Mouse (Mus musculus) small intestine, adult 2 months (tissue): ENCODE measurements around the gene Rabggtb. TPM values are rescaled to one million over a fixed set of nuclear protein-coding genes. Genes with fewer than 3 reads are reported as not detected.

Experiments used
- H3K27ac ChIP-seq: fragments of 200-500 bp; 2 replicates; pipeline ENCODE4 v1.5.1; 2012; ENCODE audit warnings: low read depth, low read length, control low read depth, inconsistent platforms; ENCODE audit not compliant: insufficient read depth
- H3K27me3 ChIP-seq: fragments of 200-500 bp; 2 replicates; pipeline ENCODE4 v1.6.1; 2012; ENCODE audit warnings: mild to moderate bottlenecking, moderate library complexity, low read length, inconsistent platforms; ENCODE audit not compliant: control insufficient read depth, insufficient read depth
- H3K36me3 ChIP-seq: fragments of 200-500 bp; 2 replicates; pipeline ENCODE4 v1.6.1; 2012; ENCODE audit warnings: mild to moderate bottlenecking, low read length, control low read depth, inconsistent platforms; ENCODE audit not compliant: control insufficient read depth, insufficient read depth
- H3K4me1 ChIP-seq: fragments of 200-500 bp; 2 replicates; pipeline ENCODE4 v1.6.1; 2012; ENCODE audit warnings: low read length, inconsistent platforms, mixed read lengths; ENCODE audit not compliant: control insufficient read depth, insufficient read depth, insufficient read length
- H3K4me3 ChIP-seq: fragments of 200-500 bp; 2 replicates; pipeline ENCODE4 v1.5.1; 2012; ENCODE audit warnings: low read depth, mild to moderate bottlenecking, control low read depth, inconsistent platforms, low read length, moderate library complexity
- CTCF ChIP-seq: fragments of 200-500 bp; IDR thresholded peaks from 2 replicates; pipeline ENCODE4 v1.5.1; 2012; ENCODE audit warnings: low read depth, mild to moderate bottlenecking, control low read depth, inconsistent platforms, low read length, moderate library complexity, mixed read lengths; ENCODE audit not compliant: insufficient replicate concordance, insufficient read length; ENCODE audit errors: extremely low read depth
- POLR2A ChIP-seq: fragments of 200-500 bp; IDR thresholded peaks from 2 replicates; pipeline ENCODE4 v1.6.1; 2012; ENCODE audit warnings: low read depth, mild to moderate bottlenecking, control low read depth, inconsistent platforms, low read length, moderate library complexity
- WGBS: fragments of 180-500 bp; shearing (Covaris S2); methylation state at CpG from one replicate; pipeline ENCODE4 v1.1.7; 2018; 5-methylcytosine and 5-hydroxymethylcytosine counted together
- polyA plus RNA-seq: library from polyadenylated mRNA; depleted of rRNA; stranded (reverse); fragments of >200 nt; gene quantifications from 2 replicates; pipeline ENCODE4 v1.2.3, GENCODE M21; 2012

The Rabggtb gene
- polyA plus RNA-seq, 1 experiment = 15.2 TPM

DNA sequence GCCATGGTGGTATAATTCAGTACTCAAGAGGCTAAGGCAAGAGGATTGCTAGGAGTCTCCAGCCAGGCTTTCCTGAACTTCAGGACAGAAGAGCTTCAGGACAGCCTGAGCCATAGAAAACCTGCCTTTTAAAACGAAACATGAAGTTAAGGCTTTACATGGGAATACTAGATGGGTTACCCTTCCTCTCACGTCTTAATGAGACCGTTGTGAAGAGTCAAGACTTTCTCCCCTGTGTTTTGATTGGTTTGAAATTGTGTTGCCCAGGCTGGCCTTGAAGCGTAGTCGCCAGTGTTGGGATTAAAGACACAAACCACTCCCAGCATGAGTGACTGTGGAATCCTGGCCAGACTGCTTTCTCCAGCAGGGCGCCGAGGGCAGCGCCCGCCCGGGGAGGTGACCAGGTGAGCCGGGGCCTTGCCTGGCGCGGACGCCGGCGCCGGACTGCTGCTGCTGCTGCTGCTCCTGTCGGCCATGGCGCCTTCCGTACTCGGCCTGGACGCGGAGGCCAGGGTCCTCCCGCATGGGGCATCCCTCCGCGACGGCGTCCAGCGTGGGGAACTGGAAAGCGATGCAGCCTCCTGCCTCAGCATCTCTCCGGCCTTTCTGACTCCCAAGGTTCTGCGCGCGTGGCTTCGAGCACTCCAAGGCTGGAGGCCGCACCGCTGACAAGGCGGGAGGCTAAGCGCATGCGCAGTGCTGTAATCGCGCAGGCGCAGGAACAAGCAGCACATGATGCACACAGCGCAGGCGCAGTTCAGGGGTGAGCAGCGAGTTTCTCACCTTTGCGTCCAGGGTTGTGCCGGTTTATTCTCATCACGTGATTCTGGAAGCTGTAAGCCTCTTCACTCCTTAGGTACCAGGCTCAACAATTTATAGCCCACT, 7.3 kb downstream of the Rabggtb start:
- Histone ChIP-seq H3K36me3 (peaks cover 60% of the 10 kb centered on the region), H3K4me1 (peaks cover 7% of the 10 kb centered on the region; the same call in 1 of the 2 replicates), H3K4me3 (no peak overlapping the region), H3K27ac (no peak overlapping the region), H3K27me3 (no peaks in the 10 kb centered on the region)
- 91% methylated on average over 49 of the region's 49 CpGs for WGBS
- no peak for TF ChIP-seq CTCF
- TF ChIP-seq POLR2A = no peak

DNA sequence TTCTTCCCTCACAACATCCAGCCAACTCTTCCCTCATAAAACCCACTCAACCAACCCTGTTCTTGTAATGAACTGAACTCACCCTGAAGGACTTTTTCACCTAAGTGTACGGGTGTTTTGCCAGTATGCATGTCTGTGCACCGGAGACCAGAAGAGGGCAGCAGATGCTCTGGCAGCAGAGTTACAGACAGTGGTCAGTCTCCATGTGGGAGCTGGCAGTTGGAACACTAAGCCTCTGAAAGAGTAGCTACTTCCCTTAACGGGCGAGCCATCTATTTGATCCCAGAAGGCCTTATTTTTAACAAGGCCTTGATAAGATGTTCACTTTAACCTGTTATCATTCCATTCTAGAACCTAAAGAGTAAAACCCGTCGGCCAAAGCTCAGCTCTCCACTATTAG, 8.2 kb downstream of the Rabggtb start:
- peaks cover 52% of the 10 kb centered on the region for H3K36me3 ChIP-seq
- no peak overlapping the region for H3K27ac ChIP-seq
- 51% methylated on average over 6 of the region's 6 CpGs for WGBS
- peaks cover 2% of the 10 kb centered on the region; the same call in 1 of the 2 replicates for H3K4me1 ChIP-seq
- no peak overlapping the region for H3K4me3 ChIP-seq
- no peaks in the 10 kb centered on the region for H3K27me3 ChIP-seq
- TF ChIP-seq POLR2A = no peak
- peak; percentile 53; the same call in 1 of the 2 replicates for TF ChIP-seq CTCF

DNA sequence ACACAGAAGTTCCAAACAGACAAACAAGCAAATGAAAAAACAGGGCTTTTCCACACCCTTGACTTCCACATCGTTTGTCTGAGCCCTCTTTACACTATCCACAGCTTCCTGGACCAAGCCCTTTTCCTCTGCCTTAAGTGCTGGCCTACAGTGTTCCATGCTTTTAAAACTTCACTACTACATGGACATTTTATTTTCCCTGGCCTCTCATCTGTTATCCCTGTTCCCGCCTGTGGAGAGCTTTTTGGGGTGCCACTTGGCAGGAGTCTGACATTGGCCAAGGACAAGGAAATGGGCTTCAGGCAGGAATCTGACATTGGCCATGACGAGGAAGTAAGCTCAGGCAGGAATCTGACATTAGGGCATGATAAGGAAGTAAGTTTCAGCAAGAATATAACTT, 10.2 kb downstream of the Rabggtb start:
- no peak overlapping the region for H3K27ac ChIP-seq
- peaks cover 35% of the 10 kb centered on the region for H3K36me3 ChIP-seq
- TF ChIP-seq POLR2A = no peak
- no peak for TF ChIP-seq CTCF
- WGBS = 24% methylated on average over 3 of the region's 3 CpGs
- H3K4me1 ChIP-seq = no peaks in the 10 kb centered on the region; the same call in 1 of the 2 replicates
- H3K4me3 ChIP-seq = no peak overlapping the region
- no peaks in the 10 kb centered on the region for H3K27me3 ChIP-seq

DNA sequence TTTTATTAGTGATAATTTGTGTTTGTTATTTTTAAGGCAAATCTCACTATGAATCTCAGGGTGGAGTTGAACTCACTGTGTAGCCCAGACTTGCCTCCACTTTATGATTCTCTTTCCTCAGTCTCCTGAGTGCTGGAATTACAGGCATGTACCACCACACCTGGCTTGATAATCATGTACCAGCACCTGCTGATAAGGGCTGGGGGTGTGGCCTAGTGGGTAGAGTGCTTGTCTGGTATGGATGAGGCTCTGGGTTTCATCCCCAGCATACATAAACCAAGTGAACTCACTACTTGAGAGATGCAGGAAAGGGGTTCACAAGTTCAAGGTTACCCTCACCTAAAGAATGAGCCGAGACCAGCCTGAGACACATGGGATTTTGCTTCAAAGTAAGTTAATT, 10.9 kb downstream of the Rabggtb start:
- no peak overlapping the region for H3K4me3 ChIP-seq
- H3K27ac ChIP-seq = no peak overlapping the region
- no peaks in the 10 kb centered on the region; the same call in 1 of the 2 replicates for H3K4me1 ChIP-seq
- TF ChIP-seq POLR2A = no peak
- TF ChIP-seq CTCF = no peak
- WGBS = 39% methylated on average over 1 of the region's 1 CpGs
- H3K27me3 ChIP-seq = no peaks in the 10 kb centered on the region
- H3K36me3 ChIP-seq = peaks cover 31% of the 10 kb centered on the region

DNA sequence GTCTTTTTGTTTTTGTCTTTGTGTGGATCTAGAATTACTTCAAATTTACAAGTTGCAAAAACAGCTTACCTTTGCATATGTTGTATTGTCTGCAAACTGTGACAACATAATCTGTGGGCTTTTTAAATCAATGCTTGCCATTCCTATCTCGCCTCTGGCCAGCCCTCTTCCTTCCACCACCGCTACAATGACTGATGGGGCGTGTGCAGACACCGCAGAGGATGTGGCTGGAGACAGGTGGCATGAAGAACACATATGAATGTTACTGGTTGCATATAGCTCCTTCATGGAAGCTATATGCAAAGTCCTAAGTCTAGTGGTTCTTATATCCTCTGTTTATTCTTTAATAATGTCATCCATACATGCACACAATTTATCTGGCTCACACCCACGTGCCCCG, 15.6 kb downstream of the Rabggtb start:
- TF ChIP-seq CTCF (no peak), POLR2A (no peak)
- no peak overlapping the region for H3K4me3 ChIP-seq
- H3K27me3 ChIP-seq = no peaks in the 10 kb centered on the region
- no peak overlapping the region for H3K27ac ChIP-seq
- H3K36me3 ChIP-seq = no peaks in the 10 kb centered on the region
- 31% methylated on average over 6 of the region's 6 CpGs for WGBS
- H3K4me1 ChIP-seq = no peaks in the 10 kb centered on the region; the same call in 1 of the 2 replicates

DNA sequence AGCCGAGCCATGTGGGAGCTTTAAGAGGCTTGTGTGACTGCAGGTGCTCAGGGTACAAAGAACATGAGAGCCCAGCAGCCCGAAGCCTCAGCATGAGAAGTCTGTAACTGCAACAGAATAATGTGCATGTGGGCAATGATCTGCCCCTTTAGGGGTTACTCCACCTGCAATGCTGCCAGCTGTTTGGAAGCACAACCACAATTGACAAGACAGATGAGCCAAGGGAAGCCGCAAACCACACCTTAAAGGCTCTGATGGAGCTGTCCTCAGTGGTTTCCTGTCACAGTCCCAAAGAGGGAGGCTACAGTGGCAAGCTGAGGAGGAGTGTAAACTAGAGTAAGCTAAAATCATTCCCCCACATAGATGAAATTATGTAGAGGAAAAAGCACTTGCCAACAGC, 17.4 kb downstream of the Rabggtb start:
- whole genome bisulfite sequencing = 87% methylated on average over 3 of the region's 3 CpGs
- H3K36me3 ChIP-seq = no peaks in the 10 kb centered on the region
- no peak for TF ChIP-seq POLR2A
- TF ChIP-seq CTCF = no peak
- H3K4me3 ChIP-seq = no peak overlapping the region
- no peaks in the 10 kb centered on the region for H3K27me3 ChIP-seq
- no peak overlapping the region for H3K27ac ChIP-seq
- H3K4me1 ChIP-seq = no peaks in the 10 kb centered on the region

DNA sequence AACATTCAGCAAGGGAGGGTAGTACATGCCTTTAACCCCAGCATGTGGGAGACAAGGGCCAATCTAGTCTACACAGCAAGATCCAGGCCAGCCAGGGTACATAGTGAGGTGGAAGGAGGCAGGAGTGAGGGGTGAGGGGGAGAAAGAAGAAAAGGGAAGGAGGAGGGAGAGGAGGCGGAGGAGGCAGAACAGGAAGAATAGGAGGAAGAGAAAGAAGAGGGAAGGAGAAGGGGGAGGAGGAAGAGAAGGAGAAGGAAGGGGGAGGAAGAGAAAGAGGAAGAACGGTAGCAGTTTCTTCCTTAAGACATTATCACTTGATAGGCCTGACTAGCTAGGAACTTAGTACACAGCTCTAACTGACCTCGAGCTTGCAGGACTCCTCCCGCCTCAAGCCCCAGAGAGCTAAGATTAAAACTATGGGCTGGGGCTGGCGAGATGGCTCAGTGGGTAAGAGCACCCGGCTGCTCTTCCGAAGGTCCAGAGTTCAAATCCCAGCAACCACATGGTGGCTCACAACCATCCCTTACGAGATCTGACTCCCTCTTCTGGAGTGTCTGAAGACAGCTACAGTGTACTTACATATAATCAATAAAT, 23.5 kb downstream of the Rabggtb start:
- Histone ChIP-seq H3K27me3 (no peaks in the 10 kb centered on the region), H3K36me3 (no peaks in the 10 kb centered on the region), H3K4me3 (no peak overlapping the region), H3K27ac (no peak overlapping the region), H3K4me1 (no peaks in the 10 kb centered on the region)
- 65% methylated on average over 8 of the region's 8 CpGs for WGBS
- TF ChIP-seq CTCF (no peak), POLR2A (no peak)
